Mouse (Mus musculus): ENCODE data around the gene Alx1. TPM values are rescaled to one million over a fixed set of nuclear protein-coding genes. Genes with fewer than 3 reads are reported as not detected.

Alx1 gene
- polyA plus RNA-seq, 1 experiment, result not detected

DNA sequence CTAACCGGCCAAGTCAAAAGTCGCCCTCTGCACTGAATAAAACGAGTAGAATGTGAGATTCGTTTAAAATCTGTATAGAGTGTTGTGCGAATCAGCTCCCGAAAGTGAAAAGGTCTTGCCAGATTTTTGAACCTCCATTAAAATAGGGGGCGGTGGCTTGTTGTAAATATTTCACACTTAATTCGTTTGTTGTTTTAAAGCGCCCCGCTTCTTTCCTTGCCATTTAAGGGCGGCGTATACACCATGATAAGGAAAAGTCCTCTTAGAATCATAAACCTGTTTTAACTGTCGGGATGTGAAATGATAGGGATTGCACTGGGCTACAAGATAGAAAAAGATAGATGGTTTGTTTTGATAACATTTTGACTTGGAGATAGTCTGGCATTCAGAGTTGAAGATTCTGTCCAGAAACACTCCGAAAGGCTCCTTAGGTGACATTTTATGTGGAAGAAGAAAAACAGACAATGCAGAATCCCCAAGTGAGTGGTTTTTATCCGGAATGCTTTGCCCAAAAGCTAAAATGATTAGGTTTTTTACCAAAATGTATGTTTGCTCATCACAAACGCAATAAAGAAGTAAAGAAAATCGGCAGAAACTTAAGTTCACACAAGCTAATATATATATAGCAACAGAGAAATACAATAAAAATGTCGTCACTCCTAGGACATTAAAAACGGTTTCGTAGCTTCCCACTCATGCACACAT lies 2.6 kb downstream of the Alx1 start:
- H3K27me3 ChIP-seq (replicated peaks), result peaks cover 66% of the 10 kb centered on the region
- H3K36me3 ChIP-seq (replicated peaks; ENCODE audit: low read length), result no peaks in the 10 kb centered on the region
- H3K4me1 ChIP-seq, result peaks cover 17% of the 10 kb centered on the region
- no peak overlapping the region for H3K4me3 ChIP-seq (replicated peaks)
- TF ChIP-seq FLI1 (IDR thresholded peaks at IDR 0.05; ENCODE audit: low read length) (no peak), GATA1 (IDR thresholded peaks at IDR 0.05; ENCODE audit: borderline replicate concordance, low read length) (no peak)
- peaks cover 19% of the 10 kb centered on the region for H3K9me3 ChIP-seq

GRCm38 (mm10) chr10:103026636-103027225 lies 3.3 kb downstream of the Alx1 start:
- TF ChIP-seq FLI1 (IDR thresholded peaks at IDR 0.05; ENCODE audit: low read length), result no peak
- no peak for TF ChIP-seq GATA1 (IDR thresholded peaks at IDR 0.05; ENCODE audit: borderline replicate concordance, low read length)
- H3K27me3 ChIP-seq (replicated peaks), result peaks cover 61% of the 10 kb centered on the region

DNA sequence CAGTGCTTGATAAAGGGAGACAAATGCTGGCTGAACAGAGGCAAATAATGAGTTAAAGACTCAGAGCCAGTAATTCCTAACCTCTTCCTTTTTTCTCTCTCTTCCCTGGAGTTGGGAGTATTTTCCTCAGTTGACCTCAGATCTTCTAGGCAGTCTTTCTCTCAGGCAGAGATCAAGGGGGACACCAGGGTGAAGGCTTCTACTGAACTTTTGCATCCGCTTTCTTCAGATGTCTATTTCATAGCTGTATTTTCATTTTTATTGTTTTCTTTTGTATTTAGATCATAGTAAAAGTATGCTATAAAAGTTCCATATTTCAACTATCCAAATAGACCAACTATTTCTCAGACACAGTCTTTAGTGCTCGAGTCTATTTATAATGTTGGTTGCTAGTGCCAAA lies 27.5 kb downstream of the Alx1 start:
- TF ChIP-seq GATA1 (IDR thresholded peaks at IDR 0.05; ENCODE audit: borderline replicate concordance, low read length) (no peak), FLI1 (IDR thresholded peaks at IDR 0.05; ENCODE audit: low read length) (no peak)
- Histone ChIP-seq H3K36me3 (replicated peaks; ENCODE audit: low read length) (no peaks in the 10 kb centered on the region), H3K9me3 (no peaks in the 10 kb centered on the region), H3K4me1 (no peaks in the 10 kb centered on the region), H3K4me3 (replicated peaks) (no peak overlapping the region), H3K27me3 (replicated peaks) (no peaks in the 10 kb centered on the region)

More at GRCm38 (mm10) chr10:103026636-103027225, 3.3 kb downstream of the Alx1 start:
- H3K36me3 ChIP-seq (replicated peaks; ENCODE audit: low read length), result no peaks in the 10 kb centered on the region
- H3K4me3 ChIP-seq (replicated peaks), result no peak overlapping the region
- H3K9me3 ChIP-seq, result peaks cover 19% of the 10 kb centered on the region
- H3K4me1 ChIP-seq, result peaks cover 17% of the 10 kb centered on the region

- Histone ChIP-seq H3K4me1 (no peaks in the 10 kb centered on the region), H3K9me3 (no peaks in the 10 kb centered on the region), H3K36me3 (replicated peaks; ENCODE audit: low read length) (no peaks in the 10 kb centered on the region), H3K27me3 (replicated peaks) (no peaks in the 10 kb centered on the region), H3K4me3 (replicated peaks) (no peak overlapping the region)
- no peak for TF ChIP-seq GATA1 (IDR thresholded peaks at IDR 0.05; ENCODE audit: borderline replicate concordance, low read length)
- no peak for TF ChIP-seq FLI1 (IDR thresholded peaks at IDR 0.05; ENCODE audit: low read length)
Observed at GRCm38 (mm10) chr10:103000902-103001301, 29.1 kb downstream of the Alx1 start.

- Histone ChIP-seq H3K9me3 (no peaks in the 10 kb centered on the region), H3K27me3 (replicated peaks) (no peaks in the 10 kb centered on the region), H3K4me3 (replicated peaks) (no peak overlapping the region), H3K4me1 (no peaks in the 10 kb centered on the region), H3K36me3 (replicated peaks; ENCODE audit: low read length) (no peaks in the 10 kb centered on the region)
- no peak for TF ChIP-seq GATA1 (IDR thresholded peaks at IDR 0.05; ENCODE audit: borderline replicate concordance, low read length)
- TF ChIP-seq FLI1 (IDR thresholded peaks at IDR 0.05; ENCODE audit: low read length), result no peak
Observed at GRCm38 (mm10) chr10:102999584-102999983, 30.4 kb downstream of the Alx1 start.

DNA sequence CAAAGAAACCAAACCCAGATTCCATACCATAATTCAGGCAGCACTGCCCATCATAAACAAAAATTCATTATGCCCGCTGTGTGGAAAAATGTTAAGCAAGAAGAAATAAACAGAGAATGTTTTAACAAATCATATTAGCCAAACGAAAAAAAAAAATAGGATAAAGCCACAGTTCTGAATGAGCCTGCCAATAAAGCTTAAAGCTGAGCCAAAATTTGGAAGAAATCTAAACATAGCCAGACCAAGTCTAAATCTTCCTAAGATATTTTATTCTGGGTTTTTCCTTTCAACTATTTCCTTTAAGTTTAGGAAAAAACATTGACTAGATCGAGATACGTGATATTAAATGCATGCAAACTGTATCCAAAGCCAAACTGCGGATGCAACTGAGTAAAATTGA lies 54.9 kb downstream of the Alx1 start:
- Histone ChIP-seq H3K36me3 (replicated peaks; ENCODE audit: low read length) (no peaks in the 10 kb centered on the region), H3K4me3 (replicated peaks) (no peak overlapping the region), H3K27me3 (replicated peaks) (no peaks in the 10 kb centered on the region), H3K4me1 (no peaks in the 10 kb centered on the region), H3K9me3 (no peaks in the 10 kb centered on the region)
- TF ChIP-seq FLI1 (IDR thresholded peaks at IDR 0.05; ENCODE audit: low read length), result no peak

GRCm38 (mm10) chr10:102959602-102960001 lies 70.4 kb downstream of the Alx1 start:
- no peaks in the 10 kb centered on the region for H3K4me1 ChIP-seq
- H3K9me3 ChIP-seq, result 0 out of 2 replicates have a peak, but pooled peaks cover 3% of the 10 kb centered on the region
- no peaks in the 10 kb centered on the region for H3K36me3 ChIP-seq (replicated peaks; ENCODE audit: low read length)
- no peaks in the 10 kb centered on the region for H3K27me3 ChIP-seq (replicated peaks)
- TF ChIP-seq FLI1 (IDR thresholded peaks at IDR 0.05; ENCODE audit: low read length) (no peak), GATA1 (IDR thresholded peaks at IDR 0.05; ENCODE audit: borderline replicate concordance, low read length) (no peak)
- H3K4me3 ChIP-seq (replicated peaks), result no peak overlapping the region

Other genes starting within 250 kb of the Alx1 start
- not detected in 2 replicates for gene Lrriq1, start 206.1 kb upstream of the Alx1 start, polyA plus RNA-seq (2012; ENCODE audit: insufficient read depth, low replicate concordance)

Measured in megakaryocyte, embryonic 14.5 days (primary cell).